Mouse (Mus musculus) frontal cortex, adult 2 months (tissue): ENCODE measurements around the gene Dcst2. TPM values are rescaled to one million over a fixed set of nuclear protein-coding genes. Genes with fewer than 3 reads are reported as not detected.

Source experiments
- DNase-seq, 2 experiments: peaks; one replicate each; pipeline ENCODE4 v3.0.0; 2022; ENCODE audit warnings: low spot score in 1 of 2; ENCODE audit errors: extremely low spot score in 1 of 2
- polyA plus RNA-seq: library from polyadenylated mRNA; depleted of rRNA; stranded (reverse); fragments of >200 nt; gene quantifications from 2 replicates; pipeline ENCODE4 v1.2.3, GENCODE M21; 2012

The Dcst2 gene
- polyA plus RNA-seq, 1 experiment, result 0.68 TPM

GRCm38 (mm10) chr3:89408448-89408847 is 46.7 kb downstream of the Dcst2 start:
- DNase-seq, result no peak

- no peak for DNase-seq
These were observed 47.9 kb downstream of the Dcst2 start for GRCm38 (mm10) chr3:89409701-89410100.

GRCm38 (mm10) chr3:89410864-89411263 is 49.1 kb downstream of the Dcst2 start:
- no peak for DNase-seq

- DNase-seq, result peak; percentile 99 to 100
These were observed 50.0 kb downstream of the Dcst2 start, which contains the start of gene Flad1 for GRCm38 (mm10) chr3:89411490-89412393. TSS of gene Flad1 (minus strand) at chr3:89411870.

GRCm38 (mm10) chr3:89416158-89416557 is 54.4 kb downstream of the Dcst2 start:
- no peak for DNase-seq

GRCm38 (mm10) chr3:89417131-89417530 is 55.4 kb downstream of the Dcst2 start:
- DNase-seq, result no peak

GRCm38 (mm10) chr3:89417840-89418169 is 56.0 kb downstream of the Dcst2 start:
- no peak for DNase-seq

GRCm38 (mm10) chr3:89418170-89418860 is 56.5 kb downstream of the Dcst2 start, which contains the start of the genes Cks1b and Shc1:
TSS of gene Cks1b (minus strand) at chr3:89418383.
TSS of gene Shc1 (plus strand) at chr3:89418443.
- peak; percentile 97 to 98 for DNase-seq

- no peak for DNase-seq
These were observed 57.1 kb downstream of the Dcst2 start for GRCm38 (mm10) chr3:89418861-89419250.

- no peak for DNase-seq
These were observed 57.8 kb downstream of the Dcst2 start for GRCm38 (mm10) chr3:89419571-89419970.

- DNase-seq, result no peak
These were observed 58.2 kb downstream of the Dcst2 start for GRCm38 (mm10) chr3:89419981-89420380.

GRCm38 (mm10) chr3:89420421-89420820 is 58.6 kb downstream of the Dcst2 start:
- no peak for DNase-seq

- DNase-seq, result peak; percentile 68 to 77
These were observed 59.4 kb downstream of the Dcst2 start for GRCm38 (mm10) chr3:89421002-89421774.

GRCm38 (mm10) chr3:89421810-89422473 is 60.2 kb downstream of the Dcst2 start:
- no peak for DNase-seq

GRCm38 (mm10) chr3:89422556-89423205 is 60.9 kb downstream of the Dcst2 start:
- no peak for DNase-seq

GRCm38 (mm10) chr3:89424416-89425140 is 62.8 kb downstream of the Dcst2 start:
- DNase-seq, result no peak

- no peak for DNase-seq
These were observed 63.4 kb downstream of the Dcst2 start for GRCm38 (mm10) chr3:89425141-89425525.

GRCm38 (mm10) chr3:89425876-89426275 is 64.1 kb downstream of the Dcst2 start:
- no peak for DNase-seq
